Mouse (Mus musculus): ENCODE results near the gene Gm21885.

DNA sequence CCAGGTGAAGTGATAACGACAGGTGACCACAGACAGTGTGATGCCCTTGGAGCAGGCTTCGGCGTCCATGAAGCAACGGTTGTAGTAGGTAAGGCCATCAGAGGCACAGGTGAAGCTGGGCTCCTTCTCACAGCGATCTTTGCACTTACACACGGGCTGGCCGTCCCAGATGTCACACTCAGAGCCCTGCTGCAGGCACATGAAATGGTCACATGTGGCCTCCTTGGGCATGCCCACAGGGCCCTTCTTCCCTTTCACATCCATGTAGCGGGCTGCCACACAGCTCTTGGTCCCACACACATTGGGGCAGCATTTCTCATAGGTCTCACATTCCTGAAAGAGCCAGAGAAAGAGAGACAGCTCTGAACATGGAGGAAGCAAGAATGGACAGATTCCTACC is 42.9 kb upstream of the Gm21885 start:
- TF ChIP-seq POLR2A (IDR thresholded peaks at IDR 0.05; ENCODE audit: borderline replicate concordance, control insufficient read depth, low read depth, low read length) (no peak), CTCF (IDR thresholded peaks at IDR 0.05; ENCODE audit: control insufficient read depth, insufficient read depth, low read length) (no peak)

Measured in bone marrow, adult 2 months (tissue).